Mouse (Mus musculus) fat pad, adult 2 months (tissue): ENCODE results near the gene Asic2.
"Not testable (repeated sequence)": the region's sequence is repeated elsewhere in the genome, so short reads cannot be mapped to it uniquely, and the experiment has no call there.

Experiments
- DNase-seq: peaks from one replicate; pipeline ENCODE4 v3.0.0-alpha.2; 2011; ENCODE audit warnings: low read depth, low spot score; ENCODE audit errors: extremely low read depth

Asic2 gene

GRCm38 (mm10) chr11:81369497-81370425 lies 598.5 kb downstream of the Asic2 start:
- DNase-seq = no peak

GRCm38 (mm10) chr11:81364442-81364841 lies 603.8 kb downstream of the Asic2 start:
- no peak for DNase-seq

- no peak for DNase-seq
These were observed 605.8 kb downstream of the Asic2 start for GRCm38 (mm10) chr11:81362461-81362860.

- DNase-seq = no peak
These were observed 607.2 kb downstream of the Asic2 start for GRCm38 (mm10) chr11:81361040-81361439.

- DNase-seq = not testable (repeated sequence)
These were observed 617.8 kb downstream of the Asic2 start for GRCm38 (mm10) chr11:81350498-81350897.

GRCm38 (mm10) chr11:81331977-81332376 lies 636.3 kb downstream of the Asic2 start:
- no peak for DNase-seq

GRCm38 (mm10) chr11:81330982-81331381 lies 637.3 kb downstream of the Asic2 start:
- no peak for DNase-seq

- no peak for DNase-seq
These were observed 640.2 kb downstream of the Asic2 start for GRCm38 (mm10) chr11:81328088-81328487.

GRCm38 (mm10) chr11:81323146-81323545 lies 645.1 kb downstream of the Asic2 start:
- no peak for DNase-seq

GRCm38 (mm10) chr11:81322466-81322865 lies 645.8 kb downstream of the Asic2 start:
- DNase-seq = no peak

GRCm38 (mm10) chr11:81290041-81290440 lies 678.2 kb downstream of the Asic2 start:
- no peak for DNase-seq

GRCm38 (mm10) chr11:81283185-81283584 lies 685.1 kb downstream of the Asic2 start:
- no peak for DNase-seq

- DNase-seq = no peak
These were observed 688.2 kb downstream of the Asic2 start for GRCm38 (mm10) chr11:81280070-81280469.

GRCm38 (mm10) chr11:81277406-81277805 lies 690.9 kb downstream of the Asic2 start:
- no peak for DNase-seq

GRCm38 (mm10) chr11:81272677-81273418 lies 695.4 kb downstream of the Asic2 start:
- no peak for DNase-seq

- no peak for DNase-seq
These were observed 696.8 kb downstream of the Asic2 start for GRCm38 (mm10) chr11:81271422-81271821.

- DNase-seq = no peak
These were observed 697.7 kb downstream of the Asic2 start for GRCm38 (mm10) chr11:81270518-81270917.

GRCm38 (mm10) chr11:81263757-81264156 lies 704.5 kb downstream of the Asic2 start:
- no peak for DNase-seq

GRCm38 (mm10) chr11:81263193-81263592 lies 705.1 kb downstream of the Asic2 start:
- DNase-seq = no peak

GRCm38 (mm10) chr11:81261259-81261658 lies 707.0 kb downstream of the Asic2 start:
- no peak for DNase-seq

- DNase-seq = not testable (repeated sequence)
These were observed 727.1 kb downstream of the Asic2 start for GRCm38 (mm10) chr11:81241183-81241582.
